Mouse (Mus musculus) spleen, postnatal 14 days (tissue): ENCODE measurements at regions not wholly inside any gene's neighbourhood (a gene's known extent, or its start where the extent isn't known, plus 50 kb on each side); places are given as distances from the start of the nearest gene placed in this dataset.

Source experiments
- DNase-seq, 2 experiments: peaks; one replicate each; pipeline ENCODE4 v3.0.0; 2021 to 2022; ENCODE audit warnings: low spot score in 2 of 2

DNA sequence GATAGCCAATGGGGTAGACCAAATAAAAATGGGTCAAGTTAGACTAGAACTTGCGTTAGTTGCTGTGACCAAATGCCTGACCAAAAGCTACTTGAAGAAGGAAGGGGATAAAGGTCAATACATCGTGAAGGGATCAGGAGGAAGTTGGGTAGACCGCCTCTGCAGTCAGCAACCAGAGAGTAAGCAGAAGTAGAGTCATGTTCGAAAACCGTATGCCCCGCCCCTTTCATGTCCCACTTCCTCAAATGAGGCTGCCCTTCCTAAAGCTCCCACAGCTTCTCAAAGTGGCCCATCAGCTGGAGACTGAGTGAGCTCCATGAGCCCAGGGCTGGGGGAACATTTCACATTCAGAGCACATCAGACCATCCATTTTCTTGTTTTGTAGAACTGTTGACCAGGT is 301.2 kb upstream of the Ppp2r3a start:
- DNase-seq = no peak

DNA sequence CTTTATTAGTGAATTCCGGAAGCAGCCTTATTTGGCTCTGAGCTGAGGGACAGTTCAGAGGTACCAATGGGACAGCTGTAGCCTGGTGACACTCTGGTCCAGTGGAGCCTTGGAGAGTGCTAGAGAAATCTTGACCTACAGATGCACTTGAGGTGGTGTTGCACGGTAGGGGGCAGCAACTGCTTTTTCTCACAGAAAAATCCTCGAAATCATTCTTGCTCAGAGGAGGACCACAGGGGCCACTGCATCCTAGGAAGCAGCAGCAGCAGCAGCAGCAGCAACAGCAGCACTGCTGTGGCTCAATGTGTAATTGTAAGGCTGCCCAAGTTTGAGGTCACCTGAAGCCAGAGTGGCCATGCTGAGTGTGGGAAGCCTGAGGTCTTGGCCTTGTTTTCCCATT is 299.7 kb upstream of the Ppp2r3a start:
- no peak for DNase-seq

DNA sequence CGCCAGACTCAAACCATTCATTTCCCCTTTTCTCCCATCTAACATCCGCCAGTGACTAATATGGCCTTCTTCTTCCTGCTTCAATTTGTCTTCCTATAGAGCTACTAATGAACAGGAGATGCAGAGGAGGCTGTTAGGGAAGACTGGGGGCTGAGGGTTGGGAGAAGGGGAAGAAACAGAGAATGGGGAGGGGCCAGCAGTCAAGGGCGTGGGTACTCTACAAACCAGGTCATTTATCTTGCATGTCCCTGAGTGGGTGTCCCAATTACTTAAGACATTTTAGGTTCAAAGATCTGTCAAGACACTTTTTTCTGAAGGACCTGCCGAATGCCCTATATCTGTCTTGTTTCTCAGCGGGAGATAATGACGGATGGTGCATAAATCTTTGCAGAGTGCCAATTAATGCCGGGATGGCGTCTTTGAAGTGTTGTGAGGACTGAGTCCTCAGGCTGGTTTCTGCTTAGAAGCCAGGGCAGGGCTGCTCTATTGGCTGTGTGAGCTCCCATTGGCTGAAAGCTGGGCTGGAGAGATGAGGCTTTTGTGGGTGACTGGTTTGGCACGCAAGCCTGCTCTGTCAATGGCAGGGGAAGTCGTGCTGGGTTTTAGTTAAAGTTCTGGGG is 294.7 kb upstream of the Ppp2r3a start:
- DNase-seq = no peak

DNA sequence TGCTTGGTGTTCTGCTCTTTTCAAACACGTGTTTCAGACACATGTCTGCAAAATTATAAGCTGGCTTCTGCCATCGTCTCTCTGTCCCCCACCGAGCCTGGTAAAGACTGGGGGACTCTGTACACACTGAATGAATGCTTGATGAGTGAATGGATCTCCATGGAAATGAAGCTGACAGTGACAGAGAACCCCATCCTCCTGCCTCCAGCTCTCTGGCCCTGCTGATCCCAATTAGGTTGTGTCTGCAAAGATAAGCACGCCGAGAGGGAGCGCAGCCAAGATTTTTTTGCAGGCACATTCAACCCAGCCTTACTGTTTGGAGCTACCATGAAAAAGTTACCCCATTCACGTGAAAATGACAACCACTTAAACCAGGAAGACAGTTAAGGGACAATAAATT is 266.5 kb upstream of the Ppp2r3a start:
- DNase-seq = no peak

DNA sequence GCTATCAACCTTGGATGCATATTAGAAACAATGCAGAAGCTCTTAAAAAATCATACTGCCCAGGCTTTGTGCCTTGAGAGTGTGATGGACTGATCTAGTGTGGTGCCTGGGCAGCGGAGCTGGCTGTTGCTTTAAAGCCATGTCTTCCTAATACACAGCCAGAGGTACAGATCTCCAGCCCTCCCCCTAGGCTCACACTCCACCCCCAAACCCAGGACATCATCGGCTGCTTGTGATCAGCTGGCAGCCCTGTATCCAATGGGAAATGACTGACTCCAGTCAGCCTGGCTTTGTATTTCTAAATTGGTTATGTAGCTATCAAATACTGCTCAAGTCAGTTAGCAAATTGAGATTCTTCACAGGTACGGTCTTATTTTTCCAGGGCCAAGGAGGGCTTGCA is 259.2 kb upstream of the Ppp2r3a start:
- DNase-seq = no peak

DNA sequence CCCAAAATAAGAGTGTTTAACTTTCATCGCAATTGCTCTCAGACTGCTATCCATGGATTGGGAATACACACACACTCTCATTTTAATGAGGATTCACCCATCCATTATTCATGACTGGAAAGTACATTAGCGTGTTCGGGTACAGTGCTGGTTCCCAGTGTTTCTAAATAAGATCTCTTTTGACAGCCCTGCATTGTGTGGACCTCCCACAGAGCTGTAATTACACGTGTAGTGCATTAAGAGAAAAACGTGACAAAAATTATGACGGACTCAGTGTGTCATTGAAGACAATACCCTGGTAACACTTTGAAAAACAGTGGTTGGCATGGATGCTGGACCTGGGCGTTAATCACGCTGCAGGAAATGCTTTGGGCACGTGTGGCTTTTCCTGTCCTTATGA is 257.6 kb upstream of the Ppp2r3a start:
- DNase-seq = no peak

DNA sequence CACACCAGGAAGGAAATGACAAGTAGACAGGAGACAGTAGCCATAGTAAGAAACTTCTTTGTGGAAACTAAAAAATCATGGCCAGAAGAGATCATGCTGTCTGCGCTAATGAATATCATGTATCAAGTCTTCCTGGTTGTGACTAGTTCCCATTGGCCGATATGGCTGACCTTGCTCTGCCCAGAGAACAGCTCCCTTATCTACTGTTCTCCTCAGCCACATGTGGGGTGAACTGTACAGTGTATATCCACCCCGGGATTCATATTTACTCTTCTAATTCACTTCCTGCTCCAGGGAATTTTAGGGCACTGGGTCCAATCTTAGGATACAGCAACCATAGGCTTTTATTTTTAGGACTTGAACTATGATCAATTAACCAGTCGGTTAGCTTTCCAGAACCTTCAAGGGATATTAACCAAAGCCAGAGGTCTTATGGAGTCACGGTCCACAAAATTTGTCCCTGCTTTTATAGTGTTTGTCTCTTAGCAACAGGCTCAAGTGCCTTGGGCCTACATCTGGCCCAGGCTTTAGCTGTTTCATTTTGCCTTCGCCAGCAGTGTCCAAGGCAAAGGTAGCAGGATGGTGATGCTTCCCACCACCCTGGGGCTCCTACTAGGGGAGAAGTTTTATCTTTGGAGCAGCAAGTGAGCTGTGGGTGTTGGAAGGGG is 255.6 kb upstream of the Ppp2r3a start:
- no peak for DNase-seq

DNA sequence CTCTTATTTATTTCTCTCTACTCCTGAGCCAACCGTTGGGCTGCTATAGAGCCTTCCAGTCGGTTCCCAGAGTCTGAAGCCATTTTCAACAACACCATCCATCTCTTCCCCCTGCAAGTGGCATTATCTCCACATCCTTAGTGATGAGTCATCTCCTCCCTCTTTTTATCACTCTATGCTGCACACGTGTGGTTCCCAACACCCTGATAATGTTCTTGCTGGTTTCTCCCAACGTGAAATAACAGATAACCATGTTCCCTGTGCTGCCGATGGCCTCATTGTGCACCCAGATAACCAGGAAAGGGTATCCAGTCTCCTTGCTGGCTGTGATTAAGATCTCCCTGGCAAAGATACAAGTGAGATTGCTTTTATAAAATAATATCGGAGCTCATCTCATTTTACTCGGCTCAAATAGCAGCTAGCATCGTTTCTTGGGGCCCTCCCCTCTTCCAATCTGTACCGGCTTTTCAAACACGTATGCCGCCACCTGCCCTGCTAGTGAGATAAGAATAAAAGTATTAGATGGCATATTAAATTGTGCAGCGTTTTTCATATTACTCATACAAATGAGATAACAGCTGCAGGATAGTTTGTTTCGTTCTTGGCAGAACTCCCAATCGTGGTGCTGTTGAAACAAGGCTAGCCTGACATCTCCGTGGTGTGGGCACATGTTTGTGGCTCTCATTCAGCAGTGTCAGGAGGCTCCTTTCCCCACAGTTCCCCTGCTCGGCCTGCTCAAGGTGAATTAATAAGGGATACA is 250.3 kb upstream of the Ppp2r3a start:
- no peak for DNase-seq

DNA sequence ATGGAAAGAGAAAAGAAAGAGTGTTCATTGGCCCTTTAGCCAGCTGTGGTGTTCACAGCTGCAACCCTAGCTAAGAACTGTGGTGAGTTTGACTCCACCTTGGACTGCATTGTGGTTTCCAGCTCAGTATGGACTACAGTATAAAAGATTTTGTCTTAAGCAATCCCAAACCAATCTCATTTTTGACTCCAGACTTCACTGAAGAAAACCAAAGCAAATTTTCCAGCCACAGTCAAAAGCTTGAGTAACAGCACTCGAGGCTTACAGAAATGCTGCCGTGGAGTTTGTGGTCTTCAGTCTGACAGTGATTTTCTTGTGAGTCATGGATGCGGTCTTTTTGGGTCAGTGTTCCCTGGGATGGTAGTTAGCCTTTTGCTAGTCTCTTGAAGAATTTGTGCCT is 249.4 kb upstream of the Ppp2r3a start:
- no peak for DNase-seq

DNA sequence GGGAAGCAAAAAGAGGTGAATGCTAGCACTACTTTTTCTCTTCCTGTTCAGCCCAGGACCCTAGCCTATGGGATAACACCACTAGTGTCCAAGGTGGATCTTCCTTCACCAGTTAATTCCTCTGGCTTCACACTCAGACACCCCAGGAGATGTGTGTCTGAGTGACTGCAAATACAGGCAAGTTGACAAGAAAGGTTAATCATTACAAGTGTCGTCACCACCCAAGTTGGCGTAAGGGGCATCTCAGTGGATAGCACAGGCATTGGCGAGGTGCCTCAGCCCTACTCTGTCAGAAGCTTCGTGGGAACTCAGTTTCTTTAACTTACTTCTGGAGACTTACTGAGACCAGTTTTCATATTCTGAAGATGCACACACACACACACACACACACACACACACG is 247.1 kb upstream of the Ppp2r3a start:
- no peak for DNase-seq

DNA sequence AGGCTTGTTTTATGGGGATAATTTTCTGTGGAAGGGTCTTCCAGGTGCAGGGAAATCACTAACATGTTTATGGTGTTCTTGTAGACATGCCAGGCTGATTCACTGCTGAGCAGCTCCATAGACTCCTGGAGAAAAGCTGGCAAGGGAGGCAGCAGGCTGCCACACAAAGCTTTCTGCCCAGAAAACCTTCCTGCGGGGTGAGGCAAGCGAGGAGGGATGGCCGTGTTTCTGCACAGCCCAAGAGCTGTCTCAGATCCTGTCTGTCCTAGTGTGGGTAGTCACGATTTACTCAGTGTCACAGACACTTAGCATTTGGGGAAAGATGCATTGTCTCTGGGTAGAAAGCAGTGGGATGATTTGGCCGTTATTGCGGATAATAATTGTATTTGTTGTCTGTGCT is 244.2 kb upstream of the Ppp2r3a start:
- DNase-seq = no peak

DNA sequence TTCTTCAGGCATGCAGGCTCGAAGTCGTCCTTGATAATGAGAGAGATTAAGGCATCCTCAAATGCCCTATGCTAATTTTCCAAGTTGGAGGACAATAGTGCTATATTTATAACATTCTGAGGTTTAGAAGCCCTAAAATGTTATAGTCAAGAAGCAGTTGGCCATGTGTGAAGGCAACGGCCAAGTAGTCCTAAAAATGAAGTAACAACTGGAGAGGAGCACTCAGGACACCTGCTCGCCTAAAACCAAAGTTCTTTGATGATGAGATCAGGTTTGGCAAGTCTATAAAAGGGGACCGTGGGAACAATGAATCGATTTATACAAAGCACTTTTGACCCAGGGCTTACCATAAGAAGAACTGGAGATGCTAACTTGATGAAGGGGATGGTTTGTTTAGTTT is 237.4 kb upstream of the Ppp2r3a start:
- no peak for DNase-seq

DNA sequence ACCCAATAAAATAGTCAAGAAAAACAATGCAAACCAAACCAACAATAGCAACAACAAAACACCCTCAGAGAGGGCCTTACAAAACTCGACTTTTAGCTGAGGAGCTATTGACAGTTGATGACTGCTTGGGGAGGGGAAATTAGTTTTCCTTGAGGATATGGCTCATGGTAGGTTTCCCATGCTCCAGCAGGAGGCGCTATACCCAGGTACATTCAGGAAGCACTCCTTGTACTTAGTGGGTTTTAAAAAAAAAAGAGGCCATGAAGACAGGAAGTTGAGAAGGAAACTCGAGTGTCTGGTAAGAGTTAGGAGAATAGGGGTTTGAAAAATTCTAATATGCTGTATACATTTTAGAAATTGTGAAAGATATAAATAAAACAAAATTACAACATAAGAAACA is 224.6 kb upstream of the Ppp2r3a start:
- no peak for DNase-seq

DNA sequence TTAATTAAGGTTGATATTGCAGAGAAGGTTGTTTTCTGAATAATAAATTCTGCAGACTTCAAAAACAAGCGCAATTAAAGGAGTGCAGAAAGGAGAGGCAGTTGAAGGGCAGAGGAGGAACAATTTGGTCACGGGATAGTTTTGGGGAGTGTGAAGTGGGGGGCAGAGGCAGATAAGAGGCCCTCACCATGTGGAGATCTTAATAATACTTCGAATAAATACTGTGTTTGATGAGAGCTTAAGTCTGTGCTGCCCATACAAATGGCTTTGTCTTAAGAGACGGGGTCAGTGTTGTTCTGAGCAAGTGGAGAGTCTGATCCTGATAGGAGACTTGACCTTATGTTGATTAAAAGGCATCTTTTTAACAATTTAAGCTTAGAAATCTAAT is 221.5 kb upstream of the Ppp2r3a start:
- DNase-seq = no peak

DNA sequence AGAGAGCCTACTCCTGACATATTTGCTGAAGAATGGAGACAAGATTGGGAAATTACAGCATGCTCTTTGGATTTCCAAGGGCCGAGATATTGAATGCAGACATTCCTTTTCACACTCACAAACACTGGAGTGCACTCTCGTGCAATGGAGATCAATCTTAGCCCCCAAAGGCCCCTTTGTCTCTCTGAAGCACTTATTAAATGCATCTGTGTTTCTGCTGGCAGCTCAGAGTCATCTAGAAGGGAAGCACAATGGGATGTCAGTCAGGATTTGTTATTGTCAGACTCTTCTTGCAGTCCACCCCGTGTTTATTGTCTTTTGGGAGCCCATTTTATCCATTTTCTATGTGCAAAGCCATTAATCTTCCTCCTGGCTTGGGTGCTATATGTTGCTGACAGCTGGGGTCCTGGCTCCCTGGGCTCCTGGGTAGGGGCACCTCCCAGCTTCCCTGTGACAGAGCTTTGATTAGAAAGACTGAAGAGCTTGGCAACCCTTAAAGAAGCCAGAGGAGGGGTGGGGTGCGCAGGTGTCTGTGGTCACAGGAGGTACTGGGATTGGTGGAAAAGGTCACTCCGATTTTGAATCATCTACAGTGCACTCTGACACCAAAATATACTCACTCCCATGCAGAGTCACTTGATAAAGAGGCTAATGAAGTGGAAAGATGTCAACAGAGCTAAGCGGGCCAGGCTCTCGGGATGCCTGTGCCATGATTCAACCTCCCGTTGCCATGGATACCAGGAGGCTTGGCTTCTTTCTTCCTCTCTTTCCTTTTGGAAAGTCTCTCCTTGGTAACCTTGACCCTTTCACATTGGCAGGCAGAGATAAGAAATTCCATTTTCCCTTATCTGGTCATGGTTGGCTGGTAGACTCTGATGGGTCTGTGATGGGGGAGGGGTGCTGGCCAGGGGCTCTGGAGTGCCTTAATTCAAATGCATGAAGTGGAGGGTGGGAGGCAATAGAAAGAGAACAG is 220.8 kb upstream of the Ppp2r3a start:
- no peak for DNase-seq

DNA sequence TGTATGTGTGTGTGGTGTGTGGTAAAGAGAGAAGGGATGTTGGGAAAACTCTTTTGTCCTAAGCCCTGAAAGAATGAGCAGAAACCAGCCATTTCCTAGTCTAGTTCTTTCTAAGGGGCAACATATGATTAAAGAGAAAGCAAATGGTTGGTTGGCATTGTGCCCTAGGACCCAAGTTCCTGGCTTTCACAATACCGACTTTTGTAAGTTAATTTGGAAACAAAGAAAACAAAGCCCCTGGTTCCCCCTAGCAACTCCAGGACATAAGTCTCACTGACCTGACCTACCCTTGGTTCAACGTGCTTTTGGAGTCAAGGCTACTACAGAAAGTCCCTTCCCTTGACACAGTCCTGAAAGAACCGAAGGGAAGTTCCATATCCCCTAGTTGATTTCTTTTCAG is 220.1 kb upstream of the Ppp2r3a start:
- DNase-seq = no peak

DNA sequence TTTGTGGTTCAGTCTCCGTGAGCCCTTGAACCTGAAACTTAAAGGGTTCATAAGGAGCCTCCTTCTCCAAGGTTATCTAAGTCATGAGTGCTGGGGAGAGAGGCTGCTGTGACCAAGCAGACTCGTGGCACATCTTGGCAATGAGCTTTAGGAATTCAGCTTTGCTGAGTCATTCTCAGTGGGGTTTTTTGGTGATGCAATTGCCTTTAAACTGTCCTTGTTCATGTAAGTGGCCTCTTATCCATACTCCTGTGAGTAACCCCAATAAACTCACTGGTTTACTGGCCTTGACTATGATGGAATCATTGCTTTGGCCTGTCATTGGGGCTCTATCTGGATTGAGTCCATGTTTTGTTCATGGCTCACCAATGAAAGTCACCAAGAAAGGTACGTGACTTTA is 218.2 kb upstream of the Ppp2r3a start:
- DNase-seq = no peak

DNA sequence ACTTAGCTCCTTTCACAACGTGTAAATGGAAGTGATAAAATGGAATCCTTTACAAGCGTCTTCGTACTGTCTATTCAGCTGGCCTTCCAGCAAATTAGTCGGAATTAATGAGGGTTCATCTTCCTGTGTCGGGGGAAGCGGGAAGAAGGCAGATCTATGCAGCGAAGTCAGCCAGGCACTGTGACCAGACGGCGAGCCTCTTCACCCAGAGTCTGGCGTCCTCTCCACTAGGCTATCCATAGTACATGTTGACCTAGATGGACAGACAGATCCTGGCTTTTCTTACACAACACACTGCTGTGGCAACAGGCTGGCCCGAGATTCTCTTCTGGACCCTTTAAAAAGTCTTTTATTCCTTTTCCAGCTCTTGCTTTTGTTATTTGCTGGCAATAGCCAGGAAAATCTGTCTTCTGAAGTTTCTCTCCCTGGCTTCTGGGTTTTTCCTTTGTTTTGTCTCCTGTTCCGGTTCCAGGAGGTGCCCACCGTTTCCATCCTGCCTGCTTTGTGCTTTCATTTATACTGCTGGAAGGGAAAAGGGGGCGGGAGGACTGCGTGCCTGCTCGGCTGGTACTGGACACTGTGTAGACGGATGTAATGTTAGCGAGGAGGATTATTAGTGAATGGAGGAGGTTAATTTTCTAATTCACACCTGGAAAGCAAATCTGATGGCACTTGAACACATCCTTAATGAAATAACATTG is 213.3 kb upstream of the Ppp2r3a start:
- DNase-seq = no peak

DNA sequence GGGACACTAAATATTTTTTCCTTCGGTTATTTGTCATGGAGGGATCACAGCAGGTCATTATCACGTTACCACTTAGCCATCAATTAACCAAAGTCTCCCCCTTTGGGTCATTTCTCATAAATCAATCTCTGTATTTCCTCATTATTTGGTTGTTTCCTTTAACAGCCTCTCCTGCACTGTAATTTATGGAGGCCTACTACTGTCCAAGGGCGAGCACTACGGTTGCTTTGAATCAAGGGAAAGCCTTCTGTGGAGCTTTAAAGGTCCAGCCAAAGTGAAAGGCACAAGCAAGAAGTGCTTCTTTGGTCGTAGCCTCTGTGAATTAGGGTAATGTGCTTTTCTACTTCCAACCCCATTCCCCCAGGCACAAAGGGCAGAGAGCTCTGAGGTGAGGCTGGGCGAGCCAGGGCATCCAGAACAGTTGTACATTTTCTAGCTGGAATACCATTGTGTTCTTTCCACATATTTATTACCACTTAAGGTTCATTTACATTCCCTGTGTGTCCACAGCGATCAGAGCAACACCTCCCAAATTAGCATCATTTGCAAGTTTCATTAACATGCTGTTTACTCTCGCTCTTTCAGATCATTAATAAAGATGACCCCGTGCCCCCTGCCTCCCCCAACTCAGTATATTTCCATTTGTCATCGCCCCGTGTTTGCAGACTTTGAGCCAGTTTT is 207.5 kb upstream of the Ppp2r3a start:
- DNase-seq = no peak

DNA sequence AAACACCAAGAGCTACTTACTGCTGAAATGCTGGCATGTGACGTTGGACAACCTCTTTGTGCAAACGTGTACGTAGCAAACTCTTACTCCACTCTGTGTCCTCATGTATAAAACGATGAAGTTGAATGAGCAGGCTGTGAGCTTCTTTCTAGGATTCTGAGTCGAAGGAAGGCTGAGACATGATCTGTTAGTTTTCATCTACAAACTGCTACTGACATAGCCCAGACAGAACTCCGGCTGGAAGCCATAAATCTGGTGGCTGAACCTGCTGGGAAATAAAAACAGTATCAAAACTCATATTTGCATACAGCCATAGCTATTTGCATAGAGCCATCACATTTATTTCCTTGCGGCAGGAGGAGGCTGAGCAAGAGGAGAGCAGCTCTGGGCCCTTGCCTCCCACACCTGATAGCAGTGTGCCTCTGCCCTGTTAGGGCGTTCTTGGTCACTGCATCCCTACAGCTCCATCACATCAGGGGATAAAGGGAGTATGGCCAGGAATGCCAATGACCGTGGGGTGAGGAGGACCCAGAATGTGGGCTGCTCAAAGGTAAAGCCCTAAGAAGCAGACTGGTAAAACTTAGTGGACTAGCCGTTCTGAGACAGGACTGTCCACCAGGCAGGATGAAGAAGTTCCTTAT is 206.8 kb upstream of the Ppp2r3a start:
- no peak for DNase-seq
